Mouse (Mus musculus) heart, adult 8-10 months (tissue): Measurements from ENCODE around the gene Snrnp25. TPM values are rescaled to one million over a fixed set of nuclear protein-coding genes. Genes with fewer than 3 reads are reported as not detected.
"Not testable (repeated sequence)": the region's sequence is repeated elsewhere in the genome, so short reads cannot be mapped to it uniquely, and the experiment has no call there.

Experiments
- DNase-seq: peaks from one replicate; pipeline ENCODE4 v3.0.0; 2022; ENCODE audit warnings: low spot score
- total RNA-seq, 4 experiments: library from RNA; stranded (reverse); gene quantifications; 2 replicates each; pipeline ENCODE4 v1.2.4; 2022

Gene Snrnp25
- total RNA-seq, 4 experiments from 2014 or later: 9.7 to 14.0 (median 11.8) TPM

- no peak for DNase-seq
These were observed 10.6 kb upstream of the Snrnp25 start for GRCm38 (mm10) chr11:32194626-32195025.

DNA sequence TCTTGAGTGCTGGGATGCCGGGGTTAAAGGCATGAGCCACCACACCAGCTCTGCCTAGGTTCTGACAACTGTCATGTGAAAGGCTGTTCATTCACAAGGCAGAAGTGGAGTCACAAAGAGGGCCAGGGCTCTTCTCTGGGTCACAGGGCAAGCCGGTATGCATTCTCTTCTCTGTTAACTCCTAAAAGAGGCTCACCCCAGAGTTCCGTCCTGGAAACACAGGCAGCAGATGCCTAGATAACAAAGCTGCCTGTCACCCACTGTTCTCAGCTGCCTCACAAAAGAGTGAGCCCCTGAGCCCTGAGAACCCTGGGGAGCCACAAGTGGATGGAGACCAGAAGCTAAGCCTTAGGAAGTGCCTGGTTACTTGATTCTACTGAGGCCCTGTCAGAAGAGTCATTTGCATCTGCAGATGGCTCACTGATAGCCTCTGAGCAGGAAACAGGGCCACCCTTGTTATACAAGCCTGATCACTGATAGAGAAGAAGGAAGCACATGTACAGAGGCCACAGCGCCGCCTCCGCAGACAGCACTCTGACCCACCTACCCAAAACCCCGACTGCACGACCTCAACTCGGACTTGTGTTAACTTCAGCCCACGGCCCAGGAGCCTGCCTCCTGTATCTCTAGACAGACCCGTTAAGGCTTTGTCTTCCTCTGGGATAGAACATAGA is 9.2 kb upstream of the Snrnp25 start:
- DNase-seq: no peak

DNA sequence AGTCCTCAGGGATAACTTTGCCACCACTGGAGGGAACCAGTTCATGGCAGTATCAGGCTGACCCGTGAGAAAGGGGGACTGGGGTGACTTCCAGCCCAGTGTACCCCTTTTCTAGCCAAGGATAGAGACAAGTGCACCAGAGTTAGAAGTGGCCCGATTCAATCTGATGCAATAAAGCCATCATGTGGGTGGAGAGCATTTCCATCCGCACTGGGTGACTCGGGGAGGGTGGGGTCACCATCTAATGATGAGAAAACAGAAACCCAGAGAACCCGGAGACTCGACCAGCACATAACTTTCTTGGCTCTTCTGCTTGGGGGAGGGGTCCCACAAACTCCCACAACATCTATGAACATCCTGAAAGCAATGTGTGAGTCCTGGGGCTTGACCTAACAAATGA is 8.5 kb upstream of the Snrnp25 start:
- no peak for DNase-seq

- DNase-seq: no peak
These were observed 7.4 kb upstream of the Snrnp25 start for GRCm38 (mm10) chr11:32197766-32198165.

GRCm38 (mm10) chr11:32198256-32198955 is 6.8 kb upstream of the Snrnp25 start:
- no peak for DNase-seq

DNA sequence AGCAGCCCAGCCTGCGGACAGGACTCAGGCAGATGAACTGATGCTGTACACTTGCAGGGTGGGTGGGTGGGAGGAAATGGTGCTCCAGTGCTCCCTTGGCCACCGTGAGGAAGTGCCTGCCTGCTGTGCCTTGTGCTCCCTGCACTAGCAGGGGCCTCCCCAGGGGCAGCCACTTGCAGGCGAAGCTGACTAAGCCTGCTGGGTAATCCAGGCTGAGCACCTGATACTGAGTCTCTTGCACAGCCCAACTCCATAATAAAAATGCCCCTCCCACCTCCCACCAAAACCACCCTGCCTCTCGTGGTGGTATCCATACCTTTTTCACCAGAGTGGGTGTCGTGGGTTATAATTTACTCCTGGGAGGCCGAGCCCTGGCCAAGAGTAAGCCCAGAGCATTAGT is 6.0 kb upstream of the Snrnp25 start:
- no peak for DNase-seq

DNA sequence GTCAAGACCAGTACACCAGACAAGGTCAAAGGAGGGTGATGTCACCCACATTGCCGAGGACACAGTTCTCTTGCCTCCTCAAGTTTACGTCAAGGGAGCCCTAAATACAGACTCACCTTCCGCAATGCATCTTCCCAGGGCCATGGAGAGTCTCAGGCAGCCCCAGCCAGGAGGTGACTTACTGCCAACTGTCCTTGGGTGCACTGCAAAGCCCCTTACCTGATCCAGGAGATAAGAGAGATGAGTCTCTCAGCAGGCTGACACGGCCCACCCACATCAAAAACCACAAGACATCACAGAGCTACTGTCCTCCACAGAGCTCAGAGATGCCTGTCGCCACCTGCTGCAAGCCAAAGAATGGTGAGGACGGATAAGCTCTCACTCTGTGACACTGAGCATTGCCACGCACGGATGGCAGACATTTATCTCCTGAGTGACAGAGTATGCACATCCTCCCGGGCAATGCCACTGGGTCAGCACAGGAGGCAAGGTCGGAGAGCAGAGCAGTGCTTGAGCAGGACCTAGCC is 5.1 kb upstream of the Snrnp25 start, which contains the start of gene Il9r:
Gene Il9r, minus strand, starts transcription at position 205 of the 527 bp plus-strand sequence.
- no peak for DNase-seq

- not testable (repeated sequence) for DNase-seq
These were observed 4.2 kb upstream of the Snrnp25 start for GRCm38 (mm10) chr11:32200992-32201391.

- no peak for DNase-seq
These were observed 3.1 kb upstream of the Snrnp25 start for GRCm38 (mm10) chr11:32201922-32202685.

GRCm38 (mm10) chr11:32210623-32211022 is 5.4 kb downstream of the Snrnp25 start:
- DNase-seq: no peak

- DNase-seq: no peak
These were observed 10.4 kb downstream of the Snrnp25 start for GRCm38 (mm10) chr11:32215372-32216162.

DNA sequence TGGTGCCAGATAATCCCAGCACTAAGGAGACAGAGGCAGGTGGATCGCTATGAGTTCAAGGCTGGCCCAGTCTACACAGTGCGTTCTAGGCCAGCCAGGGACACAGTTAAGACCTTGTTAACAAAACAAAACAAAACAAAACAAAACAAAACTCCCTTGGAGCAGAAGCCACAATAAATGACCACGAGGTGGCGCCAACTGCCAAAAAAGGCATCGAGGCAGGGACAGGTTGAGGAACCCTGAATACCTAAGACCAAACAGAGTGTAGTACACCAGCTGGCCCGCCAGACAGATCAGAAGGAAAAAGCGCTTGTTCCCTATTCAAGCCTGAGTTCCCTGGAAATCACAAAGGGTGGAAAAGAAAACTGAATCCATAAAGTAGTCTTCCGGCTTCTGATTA is 11.6 kb downstream of the Snrnp25 start:
- DNase-seq: peak; percentile 72

DNA sequence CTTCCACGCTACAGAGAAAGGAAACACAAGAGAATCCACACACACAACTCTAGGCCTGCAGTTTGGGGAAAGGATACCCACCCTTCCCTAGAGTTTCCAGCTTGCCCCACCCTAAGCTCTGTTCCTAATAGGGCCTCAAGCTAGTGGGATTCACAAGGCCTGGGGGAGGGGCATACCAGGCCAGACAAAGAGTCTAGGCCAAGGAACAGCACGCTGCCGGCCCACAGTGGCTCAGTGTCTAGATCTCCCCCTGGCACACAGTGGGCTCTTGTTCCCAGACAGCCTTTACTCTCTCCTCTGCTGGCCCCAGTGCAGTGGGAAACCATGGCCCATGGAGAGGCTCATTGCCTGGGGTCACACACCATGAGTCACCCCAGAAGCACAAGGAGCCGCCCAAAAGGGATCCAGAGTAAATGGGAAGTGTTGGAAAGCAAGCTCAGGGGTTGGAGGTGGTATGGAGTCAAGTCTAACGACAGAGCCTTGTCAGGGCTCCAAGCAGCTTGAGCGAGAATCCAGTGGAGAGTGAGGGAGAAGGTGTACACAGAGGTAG is 13.4 kb downstream of the Snrnp25 start:
- DNase-seq: no peak

GRCm38 (mm10) chr11:32219287-32219686 is 14.1 kb downstream of the Snrnp25 start:
- no peak for DNase-seq

- DNase-seq: no peak
These were observed 15.5 kb downstream of the Snrnp25 start for GRCm38 (mm10) chr11:32220607-32221224.

DNA sequence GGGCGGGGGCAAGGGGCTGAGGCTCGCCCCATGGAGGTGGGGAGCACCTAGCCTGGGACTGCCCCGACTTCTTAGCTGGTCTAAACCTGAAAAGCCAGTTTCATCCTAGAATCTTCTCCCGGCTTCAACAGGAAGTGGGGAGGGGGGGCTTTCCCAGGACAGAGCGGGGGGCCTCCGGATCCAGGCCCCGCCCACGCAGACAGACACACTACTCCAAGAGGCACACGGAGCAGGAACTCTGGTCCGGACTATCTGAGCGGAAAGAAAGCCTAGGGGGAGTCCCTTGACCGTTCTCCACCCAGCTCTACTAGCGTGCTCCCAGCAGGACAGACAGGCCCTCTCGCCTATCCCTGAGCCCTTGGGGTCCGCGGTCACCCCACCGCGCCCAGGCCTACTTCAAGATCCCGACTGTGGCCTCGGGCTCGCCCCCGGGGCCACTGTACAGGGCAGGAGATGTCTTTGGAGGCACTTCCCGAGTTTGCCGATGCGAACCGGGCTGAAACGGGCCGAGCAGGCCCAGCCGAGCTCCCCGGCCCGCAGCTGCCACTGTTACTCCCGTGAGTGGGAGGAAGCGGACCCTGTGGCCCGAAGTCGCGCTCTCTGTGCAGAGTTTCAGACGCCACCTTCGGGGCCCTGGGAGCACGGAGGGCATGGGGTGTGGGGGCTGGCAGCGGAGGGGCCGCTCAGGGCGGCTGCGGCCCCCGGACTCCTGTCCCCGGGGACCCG is 16.2 kb downstream of the Snrnp25 start:
- DNase-seq: peak; percentile 79

DNA sequence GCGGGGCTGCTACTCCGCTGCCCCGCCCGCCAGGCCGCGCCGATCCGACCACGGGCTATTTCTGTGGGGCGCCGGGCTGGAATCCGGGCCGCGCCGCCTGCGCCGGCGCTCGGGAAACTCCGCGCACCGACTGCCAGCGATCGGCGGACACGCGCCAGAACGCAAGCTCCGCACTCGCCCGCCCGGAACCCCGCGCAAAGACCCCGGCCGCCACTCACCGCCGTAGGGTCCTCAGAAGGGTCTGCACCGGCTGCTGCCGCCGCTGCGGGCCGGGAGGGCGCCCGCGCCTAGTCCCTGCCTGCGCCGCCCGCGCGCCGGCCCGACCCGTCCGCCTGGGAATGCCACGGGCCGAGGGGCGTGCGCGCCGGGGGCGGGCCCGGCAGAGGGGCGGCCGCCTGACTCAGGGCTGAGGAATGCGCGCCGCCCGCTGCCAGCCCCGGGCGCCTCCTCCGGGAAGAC is 16.8 kb downstream of the Snrnp25 start, which contains the start of gene Rhbdf1:
Gene Rhbdf1, minus strand, starts transcription at position 350 of the 459 bp plus-strand sequence.
- DNase-seq: no peak

DNA sequence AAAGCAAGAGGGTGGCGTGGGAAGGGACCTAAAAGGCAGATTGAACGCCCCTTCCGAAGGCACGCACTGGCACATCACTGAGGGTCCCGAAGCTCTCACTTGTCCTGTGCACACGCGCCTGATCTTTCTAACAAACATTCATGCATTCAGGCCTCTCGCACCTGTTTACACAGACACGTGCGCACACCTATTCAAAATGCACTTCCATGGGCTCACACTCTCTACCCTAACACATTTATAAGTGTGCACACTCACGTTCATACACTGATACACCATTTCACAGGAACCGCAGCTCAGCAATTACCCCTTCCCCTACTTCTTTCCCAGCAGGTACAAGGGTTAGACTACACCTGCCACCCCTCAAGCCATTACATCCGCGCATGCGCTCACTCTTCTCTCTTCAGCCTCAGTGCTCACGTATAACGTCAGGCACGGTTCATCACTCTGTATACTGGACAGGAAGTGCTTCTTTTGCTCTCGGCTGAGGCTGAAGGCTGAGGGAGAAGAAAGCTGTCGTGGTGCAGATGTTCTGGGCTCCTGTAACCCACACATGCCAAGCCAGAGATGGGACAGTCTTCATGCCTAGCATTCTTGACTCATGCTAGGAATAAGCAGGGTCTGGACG is 17.5 kb downstream of the Snrnp25 start:
- DNase-seq: no peak

- no peak for DNase-seq
These were observed 18.2 kb downstream of the Snrnp25 start for GRCm38 (mm10) chr11:32223297-32223967.
